Mouse (Mus musculus) adrenal gland, postnatal 10 days (tissue): ENCODE data around the gene Tfr2. TPM values are rescaled to one million over a fixed set of nuclear protein-coding genes. Genes with fewer than 3 reads are reported as not detected.
"Not testable (repeated sequence)": the region's sequence is repeated elsewhere in the genome, so short reads cannot be mapped to it uniquely, and the experiment has no call there.

Source experiments
- DNase-seq: peaks from one replicate; pipeline ENCODE4 v3.0.0; 2021; ENCODE audit warnings: mixed read lengths
- total RNA-seq, 2 experiments: library from RNA; stranded (reverse); gene quantifications; 2 replicates each; pipeline ENCODE4 v1.2.3; 2021

Gene Tfr2
- total RNA-seq, 2 experiments from 2014 or later = 18.8 to 42.1 TPM

GRCm38 (mm10) chr5:137583670-137584169 is 14.1 kb downstream of the Tfr2 start:
- DNase-seq = peak; percentile 26

DNA sequence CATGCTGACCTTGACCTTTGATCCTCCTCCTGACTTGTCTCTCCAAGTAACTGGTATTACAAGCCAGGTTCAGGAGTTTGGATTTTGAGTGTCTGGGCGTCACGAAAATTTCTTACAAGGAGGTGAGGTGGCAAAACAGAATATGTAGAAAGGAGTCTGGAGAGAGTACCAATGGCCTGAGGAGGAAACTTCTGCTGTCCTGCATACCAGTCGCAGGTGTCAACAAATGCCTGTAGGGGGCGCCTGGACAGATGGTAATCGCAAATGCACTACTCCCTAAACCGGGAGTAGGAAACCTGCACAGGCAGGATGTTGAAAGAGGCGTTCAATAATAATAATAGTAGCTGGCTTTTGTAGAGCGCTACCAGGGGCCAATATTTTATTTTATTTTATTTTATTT is 15.3 kb downstream of the Tfr2 start:
- peak; percentile 86 for DNase-seq

DNA sequence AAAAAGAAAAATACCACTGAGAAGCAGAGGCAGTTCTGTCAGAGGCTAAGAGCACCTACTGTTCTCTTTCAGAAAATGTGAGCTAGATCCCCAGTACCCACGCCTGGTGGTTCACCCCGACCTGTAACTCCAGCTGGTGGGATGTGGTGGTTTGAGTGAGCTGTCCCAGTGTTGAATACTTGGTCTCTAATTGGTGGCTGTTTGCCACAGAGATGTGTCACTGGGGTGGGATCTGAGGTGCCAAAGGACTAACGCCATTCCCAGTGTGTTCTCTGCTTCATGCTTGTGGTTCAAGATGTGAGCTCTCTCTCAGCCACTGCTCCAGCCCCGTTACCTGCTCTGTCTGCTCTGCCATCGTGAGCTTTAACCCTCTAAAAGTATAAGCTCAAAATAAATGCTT is 20.9 kb downstream of the Tfr2 start:
- no peak for DNase-seq

- DNase-seq = no peak
These were observed 26.3 kb downstream of the Tfr2 start for GRCm38 (mm10) chr5:137595921-137596320.

- DNase-seq = no peak
These were observed 27.1 kb downstream of the Tfr2 start for GRCm38 (mm10) chr5:137596601-137597261.

GRCm38 (mm10) chr5:137597625-137598024 is 28.0 kb downstream of the Tfr2 start:
- DNase-seq = no peak

- no peak for DNase-seq
These were observed 28.6 kb downstream of the Tfr2 start for GRCm38 (mm10) chr5:137598100-137598826.

DNA sequence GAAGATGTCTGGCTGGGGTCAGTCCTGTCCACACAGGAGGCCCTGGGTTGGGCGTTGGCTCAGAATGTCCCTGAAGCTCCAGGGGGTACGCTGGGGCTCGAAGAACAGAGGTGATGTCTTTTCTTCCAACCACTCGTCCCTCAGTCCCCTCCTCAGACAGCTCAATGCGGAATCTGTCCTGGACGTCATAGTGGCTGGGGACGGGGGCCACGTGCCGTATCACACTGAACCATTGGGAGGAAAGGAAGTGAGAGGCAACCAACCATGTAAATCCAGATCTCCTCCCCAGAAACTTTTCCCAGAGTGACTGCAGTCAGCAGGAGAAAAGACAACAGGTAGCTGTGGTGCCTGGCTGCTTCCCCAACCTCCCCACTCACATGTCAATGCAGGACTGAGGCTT is 30.0 kb downstream of the Tfr2 start:
- no peak for DNase-seq

- no peak for DNase-seq
These were observed 30.6 kb downstream of the Tfr2 start for GRCm38 (mm10) chr5:137600281-137600618.

DNA sequence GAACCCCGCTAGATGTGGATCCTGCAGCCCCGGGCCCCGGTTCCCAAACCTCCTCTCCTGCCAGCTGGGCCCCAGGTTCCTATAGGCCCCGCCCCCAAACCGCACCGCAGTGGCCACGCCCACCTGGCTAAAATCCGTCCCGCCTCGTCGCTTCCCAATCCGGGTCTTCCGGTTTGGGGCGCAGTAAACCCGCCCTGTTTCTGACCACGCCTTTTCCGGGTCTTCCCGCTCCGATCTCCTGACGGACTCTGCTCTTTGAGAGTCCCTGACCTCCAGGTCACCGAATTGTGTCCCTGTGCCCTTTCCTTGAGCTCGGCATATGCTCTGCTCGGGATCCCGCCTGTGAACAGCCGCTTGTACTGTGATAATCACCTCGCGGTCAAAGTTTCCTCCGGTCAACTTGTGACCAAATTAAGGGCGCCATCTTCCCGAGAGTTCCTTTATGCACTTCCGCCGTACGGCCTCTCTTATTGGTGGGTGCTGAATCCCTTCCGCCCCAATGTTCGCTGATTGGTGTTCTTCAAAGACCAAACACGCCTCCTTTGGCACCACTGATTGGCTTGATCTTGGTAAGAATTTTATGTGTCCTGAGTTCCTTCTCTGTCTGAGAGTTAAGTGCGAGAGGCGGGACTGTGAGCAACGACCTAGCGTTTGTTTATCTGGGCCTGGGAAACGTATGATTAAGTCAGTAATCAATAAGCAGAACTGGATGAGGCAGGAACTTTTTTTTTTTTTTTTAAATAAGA is 31.2 kb downstream of the Tfr2 start, which contains the start of gene Mospd3:
Gene Mospd3 (minus strand): TSS at position 440 of the 746 bp plus-strand sequence.
- peak; percentile 98 for DNase-seq

DNA sequence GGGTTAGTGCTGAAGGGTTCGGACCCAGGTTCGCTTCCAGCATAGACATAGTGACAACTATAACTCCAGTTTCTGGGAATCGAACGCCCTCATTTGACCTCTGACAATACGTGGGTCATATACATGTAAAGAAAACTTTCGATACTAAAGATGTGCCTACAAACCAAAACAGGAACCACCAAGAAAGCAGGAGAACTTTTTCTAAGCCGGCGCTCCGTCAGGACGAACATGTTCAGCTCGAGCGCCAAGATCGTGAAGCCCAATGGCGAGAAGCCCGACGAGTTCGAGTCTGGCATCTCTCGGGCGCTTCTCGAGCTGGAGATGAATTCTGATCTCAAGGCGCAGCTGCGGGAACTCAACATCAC is 31.7 kb downstream of the Tfr2 start:
- DNase-seq = no peak

GRCm38 (mm10) chr5:137607860-137608653 is 38.4 kb downstream of the Tfr2 start:
- no peak for DNase-seq

GRCm38 (mm10) chr5:137608654-137609190 is 39.1 kb downstream of the Tfr2 start:
- DNase-seq = no peak

DNA sequence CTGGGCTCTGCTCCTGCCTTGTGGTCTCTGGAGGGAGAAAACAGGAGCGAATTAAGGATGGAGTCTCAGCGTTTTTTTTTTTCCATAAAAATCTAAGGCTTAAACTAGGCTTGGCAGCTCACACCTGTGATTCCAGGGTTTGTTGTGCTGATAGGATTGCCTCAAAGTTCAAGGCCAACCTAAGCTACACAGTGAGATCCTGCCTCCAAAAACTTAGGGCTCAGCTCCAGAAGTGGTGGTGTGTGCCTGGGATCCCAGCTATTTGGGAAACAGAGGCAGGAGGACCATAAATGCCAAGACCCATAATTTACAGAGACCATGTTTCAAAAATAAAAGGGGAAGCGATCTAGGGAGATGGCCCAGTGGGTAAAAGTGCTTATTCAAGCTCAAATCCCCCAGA is 39.7 kb downstream of the Tfr2 start:
- DNase-seq = no peak

DNA sequence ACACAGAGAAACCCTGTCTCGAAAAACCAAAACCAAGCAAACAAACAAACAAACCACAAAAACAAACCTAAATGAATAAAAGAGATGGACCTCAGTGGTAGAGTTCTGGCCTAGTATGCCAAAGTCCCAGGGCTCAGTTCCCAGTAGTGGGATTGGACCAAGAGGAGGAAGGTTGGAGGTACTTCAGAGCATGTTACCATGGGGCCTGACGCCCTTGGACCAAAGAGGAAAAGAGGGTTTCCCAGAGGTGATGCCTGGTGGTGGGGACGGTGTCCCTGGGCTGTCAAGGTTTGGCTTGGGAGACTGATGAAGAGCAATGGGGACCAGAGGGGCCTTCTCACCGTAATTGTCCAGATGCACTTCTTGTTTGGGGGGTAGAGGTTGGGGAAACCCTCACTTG is 40.4 kb downstream of the Tfr2 start:
- DNase-seq = no peak

- peak; percentile 85 for DNase-seq
These were observed 41.1 kb downstream of the Tfr2 start for GRCm38 (mm10) chr5:137610548-137611244.

DNA sequence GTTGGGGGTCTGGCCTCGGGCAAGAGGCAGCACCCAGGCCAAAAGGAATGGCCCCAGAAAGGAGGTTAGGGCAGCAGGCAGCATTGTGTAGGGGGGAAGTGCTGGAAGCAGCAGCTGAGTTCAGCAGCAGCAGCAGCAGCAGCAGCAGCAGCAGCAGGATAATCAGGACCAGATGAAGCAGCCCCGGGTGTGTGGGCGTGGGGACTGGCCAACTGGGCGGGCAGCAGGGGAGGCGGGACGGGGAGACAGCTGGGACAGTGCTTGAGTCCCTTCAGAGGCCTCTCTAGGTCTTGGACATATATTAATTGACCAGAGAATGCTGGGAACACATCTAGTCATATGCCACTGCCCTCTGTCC is 41.6 kb downstream of the Tfr2 start:
- DNase-seq = peak; percentile 82

GRCm38 (mm10) chr5:137613076-137613475 is 43.4 kb downstream of the Tfr2 start:
- DNase-seq = peak; percentile 20

- DNase-seq = peak; percentile 74
These were observed 43.9 kb downstream of the Tfr2 start, which contains the start of gene Pcolce for GRCm38 (mm10) chr5:137613550-137613949. Gene Pcolce, minus strand, starts transcription at chr5:137613784.

DNA sequence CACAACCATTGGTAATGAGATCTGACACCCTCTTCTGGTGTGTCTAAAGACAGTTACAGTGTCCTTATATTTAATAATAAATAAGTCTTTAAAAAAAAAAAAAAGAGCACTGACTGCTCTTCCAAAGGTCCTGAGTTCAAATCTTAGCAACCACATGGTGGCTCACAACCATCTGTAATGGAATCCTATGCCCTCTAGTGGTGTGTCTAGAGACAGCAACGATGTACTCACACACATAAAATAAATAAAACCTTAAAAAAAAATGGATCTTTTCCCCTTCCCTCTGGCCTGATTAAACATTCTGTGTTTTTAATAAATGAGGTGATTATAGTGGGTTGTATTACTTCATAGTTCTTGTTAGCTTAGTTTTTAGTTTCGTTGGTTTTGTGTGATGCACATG is 45.3 kb downstream of the Tfr2 start:
- not testable (repeated sequence) for DNase-seq

DNA sequence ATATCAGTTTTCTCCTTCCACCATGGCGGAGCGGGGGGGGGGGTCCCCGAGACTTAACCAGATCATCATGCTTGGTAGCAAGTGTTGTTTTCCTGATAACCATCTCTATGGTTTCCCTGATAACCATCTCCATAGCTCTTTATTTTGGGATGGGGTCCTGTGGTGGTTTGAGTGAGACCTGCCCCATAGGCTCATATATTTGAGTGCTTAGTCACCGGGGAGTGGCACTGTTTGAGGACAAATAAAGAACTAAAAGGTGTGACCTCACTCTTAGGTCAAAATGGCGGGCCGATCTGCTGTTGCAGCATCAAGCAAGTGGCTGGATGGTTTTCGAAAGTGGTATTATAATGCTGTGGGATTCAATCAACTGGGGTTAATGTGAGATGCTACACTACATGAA is 45.7 kb downstream of the Tfr2 start:
- DNase-seq = no peak
